In the genomic region with DNA sequence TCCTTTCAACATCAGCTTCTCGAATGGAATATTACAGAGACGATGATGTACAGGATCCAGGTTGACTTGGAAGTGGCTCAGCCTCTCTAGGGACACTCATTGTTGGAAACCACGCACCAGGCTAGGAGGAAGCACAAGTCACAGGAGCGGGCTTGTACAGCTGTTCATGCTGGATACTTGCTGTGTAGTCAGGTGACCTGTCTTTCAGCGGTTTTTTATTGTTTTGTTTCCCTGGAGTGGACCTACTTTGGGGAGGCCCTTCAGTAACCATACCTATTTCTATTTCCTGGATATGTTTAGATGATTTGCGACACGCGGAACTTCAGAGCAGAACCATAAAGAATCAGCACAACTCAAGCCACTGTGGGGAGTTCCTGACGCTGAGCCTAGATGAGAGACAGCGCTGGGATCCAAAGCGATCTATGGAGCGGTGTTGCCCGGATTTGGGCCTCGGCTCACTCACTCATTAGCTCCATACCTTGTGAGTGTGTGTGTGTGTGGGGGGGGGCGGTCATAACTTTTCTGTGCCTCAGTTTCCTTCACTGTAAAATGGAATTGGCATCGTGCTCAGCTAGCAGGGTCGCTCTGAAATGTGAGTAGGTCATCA, we compare ENCODE assay signal across 8 mouse cellular contexts. TPM values are rescaled to one million over a fixed set of nuclear protein-coding genes. Genes with fewer than 3 reads are reported as not detected.
A peak's percentile ranks its signal among the peaks of the same experiment; 100 is the strongest.
DNase-seq lines count a peak whose midpoint lies in the region; ATAC-seq and TF ChIP-seq lines count a peak whose summit lies in the region.

No protein-coding gene starts in this region.

- ATAC-seq in forebrain, embryonic 13.5 days, result peak; percentile 44
- ATAC-seq in limb, embryonic 13.5 days (ENCODE audit: low FRiP score, low read depth), result peak; percentile 58
- peak; percentile 44 for ATAC-seq in neural tube, embryonic 12.5 days (ENCODE audit: low FRiP score, low read depth)

- intact Hi-C loops in gastrocnemius, adult 2 months (cut with DNase I), result loop anchor here (5.0 kb wide), 1 partner anchor 257 kb away; no protein-coding TSS in a partner anchor
- intact Hi-C loops in left cerebral cortex, postnatal 10 days (cut with DNase I), result no loop called here

- TF ChIP-seq CTCF in gastrocnemius, adult 2 months (IDR thresholded peaks at IDR 0.05), result no peak
- no peak for TF ChIP-seq CTCF in ES-Bruce4 (IDR thresholded peaks at IDR 0.05; ENCODE audit: low read depth, low read length)

- H3K27ac ChIP-seq in gastrocnemius, adult 2 months, result peak overlapping the region; percentile 96
- no peak overlapping the region for H3K27ac ChIP-seq in ES-Bruce4 (ENCODE audit: insufficient read depth, low read length)
- no peak overlapping the region for H3K27ac ChIP-seq in forebrain, embryonic 13.5 days
- H3K27ac ChIP-seq in limb, embryonic 13.5 days, result no peak overlapping the region
- H3K27ac ChIP-seq in neural tube, embryonic 12.5 days, result no peak overlapping the region

- no peaks in the 10 kb centered on the region for H3K4me1 ChIP-seq in ES-Bruce4 (ENCODE audit: control insufficient read depth, insufficient read depth, low read length)
- H3K4me1 ChIP-seq in forebrain, embryonic 13.5 days, result peaks cover 24% of the 10 kb centered on the region
- no peaks in the 10 kb centered on the region for H3K4me1 ChIP-seq in limb, embryonic 13.5 days
- peaks cover 32% of the 10 kb centered on the region for H3K4me1 ChIP-seq in neural tube, embryonic 12.5 days

- no peak for DNase-seq in gastrocnemius, adult 2 months
- no peak for DNase-seq in gastrocnemius, adult 18-20 months (ENCODE audit: low spot score)
- no peak for DNase-seq in adrenal gland, adult 2 months
- no peak for DNase-seq in left cerebral cortex, postnatal 10 days (ENCODE audit: extremely low spot score in 1 of 2, low spot score in 2 of 2)

- TF ChIP-seq EP300 in ES-Bruce4 (IDR thresholded peaks at IDR 0.05; ENCODE audit: insufficient read depth, low read depth, low read length), result no peak

- peak overlapping the region; percentile 90 for H3K4me2 ChIP-seq in forebrain, embryonic 13.5 days
- H3K4me2 ChIP-seq in limb, embryonic 13.5 days (replicated peaks), result peak overlapping the region; percentile 84
- H3K4me2 ChIP-seq in neural tube, embryonic 12.5 days (replicated peaks), result peak overlapping the region; percentile 82

- 20% methylated on average over 17 of the region's 17 CpGs for WGBS in forebrain, embryonic 13.5 days
- 22% methylated on average over 17 of the region's 17 CpGs for WGBS in limb, embryonic 13.5 days
- 19% methylated on average over 17 of the region's 17 CpGs for WGBS in neural tube, embryonic 12.5 days

- no peaks in the 10 kb centered on the region for H3K27me3 ChIP-seq in ES-Bruce4 (ENCODE audit: control insufficient read depth, insufficient read depth, low read length, poor library complexity, severe bottlenecking)
- H3K27me3 ChIP-seq in forebrain, embryonic 13.5 days, result 0 out of 2 replicates have a peak, but pooled peaks cover 2% of the 10 kb centered on the region
- H3K27me3 ChIP-seq in limb, embryonic 13.5 days, result peaks cover 13% of the 10 kb centered on the region
- no peaks in the 10 kb centered on the region; the same call in 1 of the 2 replicates for H3K27me3 ChIP-seq in neural tube, embryonic 12.5 days (replicated peaks)

- no peaks in the 10 kb centered on the region for H3K9me3 ChIP-seq in ES-Bruce4 (replicated peaks; ENCODE audit: control insufficient read depth, insufficient read depth, low read length, poor library complexity, severe bottlenecking)
- H3K9me3 ChIP-seq in forebrain, embryonic 13.5 days (replicated peaks), result no peaks in the 10 kb centered on the region
- no peaks in the 10 kb centered on the region for H3K9me3 ChIP-seq in limb, embryonic 13.5 days
- no peaks in the 10 kb centered on the region for H3K9me3 ChIP-seq in neural tube, embryonic 12.5 days

- H3K36me3 ChIP-seq in ES-Bruce4 (ENCODE audit: control insufficient read depth, insufficient read depth, low read length, poor library complexity, severe bottlenecking), result peaks cover 8% of the 10 kb centered on the region
- H3K36me3 ChIP-seq in forebrain, embryonic 13.5 days (ENCODE audit: poor library complexity, severe bottlenecking), result no peaks in the 10 kb centered on the region
- 0 out of 2 replicates have a peak, but pooled peaks cover 2% of the 10 kb centered on the region for H3K36me3 ChIP-seq in limb, embryonic 13.5 days
- H3K36me3 ChIP-seq in neural tube, embryonic 12.5 days, result 0 out of 2 replicates have a peak, but pooled peaks cover 6% of the 10 kb centered on the region

- TF ChIP-seq POLR2A in ES-Bruce4 (IDR thresholded peaks at IDR 0.05; ENCODE audit: insufficient read depth, low read length), result no peak

- H3K4me3 ChIP-seq in gastrocnemius, adult 2 months, result peak overlapping the region; percentile 77
- peak overlapping the region; percentile 62 for H3K4me3 ChIP-seq in ES-Bruce4 (ENCODE audit: low read depth, low read length)
- H3K4me3 ChIP-seq in forebrain, embryonic 13.5 days, result peak overlapping the region; percentile 64
- peak overlapping the region; percentile 68 for H3K4me3 ChIP-seq in limb, embryonic 13.5 days
- H3K4me3 ChIP-seq in neural tube, embryonic 12.5 days, result peak overlapping the region; percentile 61

- peak overlapping the region; percentile 72 for H3K9ac ChIP-seq in ES-Bruce4 (ENCODE audit: low read depth, poor library complexity, severe bottlenecking)
- peak overlapping the region; percentile 84 for H3K9ac ChIP-seq in forebrain, embryonic 13.5 days
- peak overlapping the region; percentile 78 for H3K9ac ChIP-seq in limb, embryonic 13.5 days
- H3K9ac ChIP-seq in neural tube, embryonic 12.5 days, result peak overlapping the region; percentile 73

RNA-seq across cellular contexts. Expression of a gene that starts 0.5 kb away (rescaled TPM):
- total RNA-seq in gastrocnemius, adult 2 months (2021), result 10 to 100 TPM; 24.3 to 28.7 TPM
- 10 to 100 TPM; 19.6 to 67.1 TPM for total RNA-seq in gastrocnemius, adult 18-20 months (2021)
- polyA plus RNA-seq in ES-Bruce4 (2011; ENCODE audit: insufficient read depth, insufficient read length, low read depth, missing spikeins), result 18.1 TPM in 2 replicates
- 10.3 and 10.7 TPM in 2 replicates for polyA plus RNA-seq in forebrain, embryonic 13.5 days (2015; fragmentation: Nextera tagmentation; extraction: Ambion mirVana)
- 9.4 and 10.5 TPM in 2 replicates for polyA plus RNA-seq in limb, embryonic 13.5 days (2015; fragmentation: Nextera tagmentation; extraction: Ambion mirVana)
- polyA plus RNA-seq in neural tube, embryonic 12.5 days (2016; fragmentation: Nextera tagmentation; extraction: Ambion mirVana), result 19.5 and 20.2 TPM in 2 replicates
- 100 to 1,000 TPM; 188 to 772 TPM for total RNA-seq in adrenal gland, adult 2 months (2021)
- 315 and 608 TPM in 2 replicates for polyA plus RNA-seq in adrenal gland, adult 2 months (2012; rRNA removed)
- total RNA-seq in left cerebral cortex, postnatal 10 days (2021), result 10 to 100 TPM; 38.1 to 38.8 TPM

RNA-seq across cellular contexts. Expression of a gene that starts 23.5 kb away (rescaled TPM):
- total RNA-seq in gastrocnemius, adult 2 months (2021), result not detected
- total RNA-seq in gastrocnemius, adult 18-20 months (2021), result not detected
- 0.18 and 0.32 TPM in 2 replicates for polyA plus RNA-seq in ES-Bruce4 (2011; ENCODE audit: insufficient read depth, insufficient read length, low read depth, missing spikeins)
- polyA plus RNA-seq in forebrain, embryonic 13.5 days (2015; fragmentation: Nextera tagmentation; extraction: Ambion mirVana), result 17.5 and 19.9 TPM in 2 replicates
- not detected in 2 replicates for polyA plus RNA-seq in limb, embryonic 13.5 days (2015; fragmentation: Nextera tagmentation; extraction: Ambion mirVana)
- 34.5 and 35.4 TPM in 2 replicates for polyA plus RNA-seq in neural tube, embryonic 12.5 days (2016; fragmentation: Nextera tagmentation; extraction: Ambion mirVana)
- total RNA-seq in adrenal gland, adult 2 months (2021), result under 1 TPM; 0.21 to 0.35 TPM
- 0.27 and 0.36 TPM in 2 replicates for polyA plus RNA-seq in adrenal gland, adult 2 months (2012; rRNA removed)
- 1 to 10 TPM; 7.8 to 8.5 TPM for total RNA-seq in left cerebral cortex, postnatal 10 days (2021)

RNA-seq across cellular contexts. Expression of a gene that starts 38.5 kb away (rescaled TPM):
- total RNA-seq in gastrocnemius, adult 2 months (2021), result 10 to 100 TPM; 14.9 to 22.8 TPM
- total RNA-seq in gastrocnemius, adult 18-20 months (2021), result 10 to 100 TPM in 1 of 2 experiments, 1 to 10 TPM in 1; 5.5 to 13.9 TPM
- 8.3 and 8.5 TPM in 2 replicates for polyA plus RNA-seq in ES-Bruce4 (2011; ENCODE audit: insufficient read depth, insufficient read length, low read depth, missing spikeins)
- polyA plus RNA-seq in forebrain, embryonic 13.5 days (2015; fragmentation: Nextera tagmentation; extraction: Ambion mirVana), result 1.4 and 1.8 TPM in 2 replicates
- 7.6 and 8.8 TPM in 2 replicates for polyA plus RNA-seq in limb, embryonic 13.5 days (2015; fragmentation: Nextera tagmentation; extraction: Ambion mirVana)
- polyA plus RNA-seq in neural tube, embryonic 12.5 days (2016; fragmentation: Nextera tagmentation; extraction: Ambion mirVana), result 22.6 and 26.3 TPM in 2 replicates
- total RNA-seq in adrenal gland, adult 2 months (2021), result 1 to 10 TPM; 2.8 to 5.7 TPM
- polyA plus RNA-seq in adrenal gland, adult 2 months (2012; rRNA removed), result 19.0 and 32.0 TPM in 2 replicates
- under 1 TPM; 0.60 to 0.61 TPM for total RNA-seq in left cerebral cortex, postnatal 10 days (2021)

Comparison
In these comparisons a context has a peak if more than half of its experiments do, and no peak if none do; other contexts are left out.
1. RNA of a gene that starts 0.5 kb away (polyA plus RNA-seq): 315 to 608 TPM in adrenal gland, adult 2 months; 19.5 to 20.2 TPM in neural tube, embryonic 12.5 days, 18.1 TPM in ES-Bruce4, 10.3 to 10.7 TPM in forebrain, embryonic 13.5 days and 9.4 to 10.5 TPM in limb, embryonic 13.5 days; every median in the first group is over 10 times any median in the second.
2. RNA of a gene that starts 23.5 kb away (polyA plus RNA-seq): 34.5 to 35.4 TPM in neural tube, embryonic 12.5 days and 17.5 to 19.9 TPM in forebrain, embryonic 13.5 days; 0.27 to 0.36 TPM in adrenal gland, adult 2 months, 0.18 to 0.32 TPM in ES-Bruce4 and not detected in limb, embryonic 13.5 days; every median in the first group is over 10 times any median in the second.
3. Peak in every context shown above with its lines, with median percentiles within 50 percentile points of each other: H3K4me3 ChIP-seq, H3K9ac ChIP-seq, ATAC-seq and H3K4me2 ChIP-seq.